Mouse (Mus musculus) neural tube, embryonic 11.5 days (tissue): ENCODE results near the gene Lbx2. TPM values are rescaled to one million over a fixed set of nuclear protein-coding genes. Genes with fewer than 3 reads are reported as not detected.

ENCODE experiments used
- ATAC-seq: fragments of 200-750 bp; cut with Nextera tagmentation; 2 replicates; pipeline ENCODE4 v1.8.0; 2017; ENCODE audit warnings: moderate number of reproducible peaks, mild to moderate bottlenecking, moderate TSS enrichment, moderate library complexity; ENCODE audit not compliant: insufficient read depth, low FRiP score, low TSS enrichment
- DNase-seq: peaks from one replicate; pipeline ENCODE4 v3.0.0-alpha.2; 2015; ENCODE audit warnings: low spot score
- H3K27ac ChIP-seq: fragments of 300-500 bp; sonication (generic); 2 replicates; pipeline ENCODE4 v1.5.1; 2014; ENCODE audit warnings: low read depth, mild to moderate bottlenecking, low read length
- H3K27me3 ChIP-seq: fragments of 300-500 bp; sonication (generic); 2 replicates; pipeline ENCODE4 v1.6.1; 2014; ENCODE audit warnings: mild to moderate bottlenecking, low read length, mixed read lengths; ENCODE audit not compliant: control insufficient read depth, insufficient read depth
- H3K36me3 ChIP-seq: fragments of 300-500 bp; sonication (generic); 2 replicates; pipeline ENCODE4 v1.6.1; 2014; ENCODE audit warnings: mild to moderate bottlenecking, low read length, moderate library complexity, mixed read lengths; ENCODE audit not compliant: control insufficient read depth, insufficient read depth
- H3K4me1 ChIP-seq: fragments of 300-500 bp; sonication (generic); 2 replicates; pipeline ENCODE4 v1.6.1; 2014; ENCODE audit warnings: low read length, mixed read lengths; ENCODE audit not compliant: control insufficient read depth, insufficient read depth
- H3K4me2 ChIP-seq: fragments of 300-500 bp; sonication (generic); 2 replicates; pipeline ENCODE4 v1.6.1; 2014; ENCODE audit warnings: low read depth, mild to moderate bottlenecking, moderate library complexity
- H3K4me3 ChIP-seq: fragments of 300-500 bp; sonication (generic); 2 replicates; pipeline ENCODE4 v1.5.1; 2014; ENCODE audit warnings: low read depth, low read length
- H3K9ac ChIP-seq: fragments of 300-500 bp; sonication (generic); 2 replicates; pipeline ENCODE4 v1.6.1; 2014; ENCODE audit warnings: mild to moderate bottlenecking, low read length
- H3K9me3 ChIP-seq: fragments of 300-500 bp; sonication (generic); 2 replicates; pipeline ENCODE4 v1.6.1; 2016; ENCODE audit warnings: low read length; ENCODE audit not compliant: control insufficient read depth
- WGBS: fragments of 180-500 bp; shearing (Covaris S2); extraction: QIAGEN DNeasy Blood & Tissue Kit; methylation state at CpG from one replicate; pipeline ENCODE4 v1.1.7; 2014; 5-methylcytosine and 5-hydroxymethylcytosine counted together
- polyA plus RNA-seq: library from polyadenylated mRNA; unstranded; fragments of >200 nt; fragmentation: Nextera tagmentation; extraction: Ambion mirVana; gene quantifications from 2 replicates; pipeline ENCODE4 v1.2.1, GENCODE M21; 2014

The Lbx2 gene
- polyA plus RNA-seq, 1 experiment from 2014 or later: 2.7 TPM

GRCm38 (mm10) chr6:83078324-83078858, 7.8 kb upstream of the Lbx2 start:
- H3K27me3 ChIP-seq: peaks cover 26% of the 10 kb centered on the region
- DNase-seq (peak; percentile 100), ATAC-seq (peak; percentile 89)
- no peaks in the 10 kb centered on the region for H3K9me3 ChIP-seq
- H3K36me3 ChIP-seq: no peaks in the 10 kb centered on the region; the same call in 1 of the 2 replicates
- H3K4me2 ChIP-seq: peak overlapping the region; percentile 98
- peaks cover 5% of the 10 kb centered on the region for H3K4me1 ChIP-seq
- peak overlapping the region; percentile 72 for H3K4me3 ChIP-seq
- peak overlapping the region; percentile 77 for H3K27ac ChIP-seq
- WGBS: under 1% methylated on average over 46 of the region's 46 CpGs
- H3K9ac ChIP-seq: peak overlapping the region; percentile 74

- Histone ChIP-seq H3K9me3 (no peaks in the 10 kb centered on the region), H3K4me3 (no peak overlapping the region), H3K36me3 (no peaks in the 10 kb centered on the region; the same call in 1 of the 2 replicates), H3K9ac (no peak overlapping the region), H3K4me2 (no peak overlapping the region), H3K4me1 (peaks cover 10% of the 10 kb centered on the region), H3K27ac (no peak overlapping the region), H3K27me3 (peaks cover 30% of the 10 kb centered on the region)
- WGBS: 96% methylated on average over 5 of the region's 5 CpGs
- ATAC-seq (no peak), DNase-seq (no peak)
Observed at GRCm38 (mm10) chr6:83080210-83080609, 6.0 kb upstream of the Lbx2 start.

GRCm38 (mm10) chr6:83083497-83083896, 2.7 kb upstream of the Lbx2 start:
- no peak for DNase-seq
- ATAC-seq: no peak
- Histone ChIP-seq H3K4me1 (peaks cover 13% of the 10 kb centered on the region), H3K9me3 (no peaks in the 10 kb centered on the region), H3K9ac (no peak overlapping the region), H3K27me3 (peaks cover 51% of the 10 kb centered on the region), H3K36me3 (no peaks in the 10 kb centered on the region; the same call in 1 of the 2 replicates), H3K4me2 (no peak overlapping the region), H3K27ac (no peak overlapping the region), H3K4me3 (no peak overlapping the region)
- 14% methylated on average over 5 of the region's 5 CpGs for WGBS

GRCm38 (mm10) chr6:83084477-83084876, 1.7 kb upstream of the Lbx2 start:
- Histone ChIP-seq H3K4me3 (no peak overlapping the region), H3K27me3 (peaks cover 59% of the 10 kb centered on the region), H3K9ac (no peak overlapping the region), H3K4me1 (peaks cover 8% of the 10 kb centered on the region; the same call in 1 of the 2 replicates), H3K36me3 (no peaks in the 10 kb centered on the region; the same call in 1 of the 2 replicates), H3K27ac (no peak overlapping the region), H3K9me3 (no peaks in the 10 kb centered on the region), H3K4me2 (no peak overlapping the region)
- no peak for ATAC-seq
- no peak for DNase-seq
- 6% methylated on average over 6 of the region's 6 CpGs for WGBS

- Histone ChIP-seq H3K27me3 (peaks cover 62% of the 10 kb centered on the region), H3K36me3 (no peaks in the 10 kb centered on the region), H3K4me1 (peaks cover 8% of the 10 kb centered on the region; the same call in 1 of the 2 replicates), H3K9me3 (no peaks in the 10 kb centered on the region), H3K27ac (no peak overlapping the region), H3K9ac (no peak overlapping the region), H3K4me3 (peak overlapping the region; percentile 19; the same call in 1 of the 2 replicates), H3K4me2 (peak overlapping the region; percentile 31)
- ATAC-seq: no peak
- WGBS: 1% methylated on average over 47 of the region's 47 CpGs
- DNase-seq: peak; percentile 56
Observed at GRCm38 (mm10) chr6:83087205-83087925, 1.2 kb downstream of the Lbx2 start.

GRCm38 (mm10) chr6:83087926-83088260, 1.7 kb downstream of the Lbx2 start:
- peak overlapping the region; percentile 31 for H3K4me2 ChIP-seq
- 7% methylated on average over 9 of the region's 9 CpGs for WGBS
- no peak for DNase-seq
- H3K9me3 ChIP-seq: no peaks in the 10 kb centered on the region
- H3K27me3 ChIP-seq: peaks cover 62% of the 10 kb centered on the region
- no peak for ATAC-seq
- peaks cover 8% of the 10 kb centered on the region; the same call in 1 of the 2 replicates for H3K4me1 ChIP-seq
- H3K36me3 ChIP-seq: no peaks in the 10 kb centered on the region
- H3K9ac ChIP-seq: no peak overlapping the region
- H3K27ac ChIP-seq: no peak overlapping the region
- no peak overlapping the region for H3K4me3 ChIP-seq

- Histone ChIP-seq H3K9ac (no peak overlapping the region), H3K9me3 (no peaks in the 10 kb centered on the region), H3K27ac (no peak overlapping the region), H3K4me1 (no peaks in the 10 kb centered on the region), H3K4me2 (no peak overlapping the region), H3K36me3 (no peaks in the 10 kb centered on the region), H3K27me3 (peaks cover 19% of the 10 kb centered on the region), H3K4me3 (no peak overlapping the region)
- no peak for ATAC-seq
- WGBS: 41% methylated on average over 6 of the region's 6 CpGs
- no peak for DNase-seq
Observed at GRCm38 (mm10) chr6:83092416-83093127, 6.4 kb downstream of the Lbx2 start.

GRCm38 (mm10) chr6:83095968-83096367, 9.8 kb downstream of the Lbx2 start:
- DNase-seq (no peak), ATAC-seq (no peak)
- no peak overlapping the region for H3K4me3 ChIP-seq
- no peak overlapping the region for H3K27ac ChIP-seq
- H3K9me3 ChIP-seq: no peaks in the 10 kb centered on the region
- H3K36me3 ChIP-seq: no peaks in the 10 kb centered on the region
- no peak overlapping the region for H3K9ac ChIP-seq
- no peaks in the 10 kb centered on the region for H3K4me1 ChIP-seq
- no peaks in the 10 kb centered on the region for H3K27me3 ChIP-seq
- 51% methylated on average over 6 of the region's 6 CpGs for WGBS
- no peak overlapping the region for H3K4me2 ChIP-seq
